Mouse (Mus musculus) hindbrain, postnatal 0 days (tissue): ENCODE data around the gene Olfr1000. TPM values are rescaled to one million over a fixed set of nuclear protein-coding genes. Genes with fewer than 3 reads are reported as not detected.
"Not testable (repeated sequence)": the region's sequence is repeated elsewhere in the genome, so short reads cannot be mapped to it uniquely, and the experiment has no call there.

Experiments
- ATAC-seq: fragments of 200-750 bp; cut with Nextera tagmentation; 2 replicates; pipeline ENCODE4 v1.8.0; 2017; ENCODE audit warnings: mild to moderate bottlenecking, moderate TSS enrichment, moderate library complexity
- DNase-seq: peaks from one replicate; pipeline ENCODE4 v3.0.0-alpha.2; 2015; ENCODE audit warnings: low spot score
- H3K27ac ChIP-seq: fragments of 300-500 bp; sonication (generic); 2 replicates; pipeline ENCODE4 v1.5.1; 2014; ENCODE audit warnings: mild to moderate bottlenecking
- H3K27me3 ChIP-seq: fragments of 300-500 bp; sonication (generic); 2 replicates; pipeline ENCODE4 v1.6.1; 2014; ENCODE audit warnings: low read length, mixed read lengths; ENCODE audit not compliant: insufficient read depth
- H3K36me3 ChIP-seq: fragments of 300-500 bp; sonication (generic); 2 replicates; pipeline ENCODE4 v1.6.1; 2014; ENCODE audit warnings: low read length, mixed read lengths; ENCODE audit not compliant: insufficient read depth
- H3K4me1 ChIP-seq: fragments of 300-500 bp; sonication (generic); 2 replicates; pipeline ENCODE4 v1.6.1; 2014; ENCODE audit warnings: antibody characterized with exemption, low read length, mixed read lengths; ENCODE audit not compliant: insufficient read depth
- H3K4me2 ChIP-seq: fragments of 300-500 bp; sonication (generic); 2 replicates; pipeline ENCODE4 v1.6.1; 2014; ENCODE audit warnings: low read depth, mild to moderate bottlenecking, low read length, moderate library complexity, mixed read lengths
- H3K4me3 ChIP-seq: fragments of 300-500 bp; sonication (generic); 2 replicates; pipeline ENCODE4 v1.5.1; 2014; ENCODE audit warnings: low read length
- H3K9ac ChIP-seq: fragments of 300-500 bp; sonication (generic); replicated peaks from 2 replicates; pipeline ENCODE4 v1.6.1; 2014; ENCODE audit warnings: mild to moderate bottlenecking, low read length, moderate library complexity, mixed read lengths
- H3K9me3 ChIP-seq: fragments of 300-500 bp; sonication (generic); 2 replicates; pipeline ENCODE4 v1.6.1; 2016; ENCODE audit warnings: low read length, mixed read lengths
- CTCF ChIP-seq: IDR thresholded peaks from 2 replicates; pipeline ENCODE4 v1.5.1; 2016; ENCODE audit warnings: antibody characterized with exemption, control low read depth, low read depth
- WGBS: fragments of 180-500 bp; shearing (Covaris S2); extraction: QIAGEN DNeasy Blood & Tissue Kit; methylation state at CpG from one replicate; pipeline ENCODE4 v1.1.7; 2014; 5-methylcytosine and 5-hydroxymethylcytosine counted together
- polyA plus RNA-seq: library from polyadenylated mRNA; unstranded; fragments of >200 nt; fragmentation: Nextera tagmentation; extraction: Ambion mirVana; gene quantifications from 2 replicates; pipeline ENCODE4 v1.2.1, GENCODE M21; 2015
- total RNA-seq: library from RNA; depleted of rRNA; stranded (reverse); fragments of >200 nt; gene quantifications from 2 replicates; pipeline ENCODE4 v1.2.3, GENCODE M21; 2014; rRNA removed

The Olfr1000 gene
- not detected in 2 replicates for total RNA-seq
- polyA plus RNA-seq: not detected in 2 replicates

GRCm38 (mm10) chr2:85611803-85612202, at the start of gene Olfr1000:
Gene Olfr1000 (minus strand): TSS chr2:85611903.
- 50% methylated on average over 1 of the region's 1 CpGs for WGBS

GRCm38 (mm10) chr2:85650604-85651003, 38.9 kb upstream of the Olfr1000 start, which contains the start of gene Olfr1002:
Gene Olfr1002 (minus strand): TSS chr2:85650704.
- no peak for DNase-seq
- no peak within 1 kb of the TSS for H3K27ac ChIP-seq
- no peaks in the 10 kb centered on the region for H3K4me1 ChIP-seq
- no peaks in the 10 kb centered on the region for H3K9me3 ChIP-seq
- H3K4me2 ChIP-seq: no peak within 1 kb of the TSS
- WGBS: 98% methylated on average over 1 of the region's 1 CpGs
- TF ChIP-seq CTCF: no peak
- no peaks in the 10 kb centered on the region for H3K27me3 ChIP-seq
- H3K4me3 ChIP-seq: no peak within 1 kb of the TSS
- H3K36me3 ChIP-seq: no peaks in the 10 kb centered on the region
- no peak within 1 kb of the TSS for H3K9ac ChIP-seq
- no peak for ATAC-seq

More at GRCm38 (mm10) chr2:85611803-85612202, at the start of gene Olfr1000:
- DNase-seq: no peak
- no peaks in the 10 kb centered on the region for H3K9me3 ChIP-seq
- no peak within 1 kb of the TSS for H3K4me2 ChIP-seq
- no peak for ATAC-seq
- H3K27me3 ChIP-seq: no peaks in the 10 kb centered on the region
- H3K9ac ChIP-seq: no peak within 1 kb of the TSS
- H3K4me1 ChIP-seq: no peaks in the 10 kb centered on the region
- H3K4me3 ChIP-seq: no peak within 1 kb of the TSS
- H3K27ac ChIP-seq: no peak within 1 kb of the TSS
- no peak for TF ChIP-seq CTCF
- no peaks in the 10 kb centered on the region for H3K36me3 ChIP-seq

- not testable (repeated sequence) for H3K4me1 ChIP-seq, H3K9ac ChIP-seq, ATAC-seq, DNase-seq, H3K36me3 ChIP-seq, H3K4me3 ChIP-seq, H3K27me3 ChIP-seq, H3K27ac ChIP-seq, H3K9me3 ChIP-seq, H3K4me2 ChIP-seq
- WGBS: 83% methylated on average over 2 of the region's 2 CpGs
Measured at GRCm38 (mm10) chr2:85588648-85589047, 23.1 kb downstream of the Olfr1000 start, which contains the start of gene Olfr998. Gene Olfr998 (plus strand): TSS chr2:85588948.

GRCm38 (mm10) chr2:85578915-85579314, 32.8 kb downstream of the Olfr1000 start, which contains the start of gene Olfr996:
Gene Olfr996 (plus strand): TSS chr2:85579215.
- DNase-seq (no peak), ATAC-seq (no peak)
- no peaks in the 10 kb centered on the region for H3K9me3 ChIP-seq
- TF ChIP-seq CTCF: no peak
- no peaks in the 10 kb centered on the region for H3K36me3 ChIP-seq
- no peaks in the 10 kb centered on the region for H3K27me3 ChIP-seq
- no peak within 1 kb of the TSS for H3K9ac ChIP-seq
- no peak within 1 kb of the TSS for H3K27ac ChIP-seq
- H3K4me2 ChIP-seq: no peak within 1 kb of the TSS
- H3K4me3 ChIP-seq: no peak within 1 kb of the TSS
- H3K4me1 ChIP-seq: no peaks in the 10 kb centered on the region

- H3K27ac ChIP-seq: no peak overlapping the region
- peak; percentile 72; the same call in 1 of the 2 replicates for ATAC-seq
- 18% methylated on average over 4 of the region's 4 CpGs for WGBS
Measured at GRCm38 (mm10) chr2:85561187-85561586, 50.5 kb downstream of the Olfr1000 start.

GRCm38 (mm10) chr2:85560226-85560625, 51.5 kb downstream of the Olfr1000 start:
- no peak overlapping the region for H3K4me2 ChIP-seq
- 74% methylated on average over 4 of the region's 4 CpGs for WGBS

More at GRCm38 (mm10) chr2:85561187-85561586, 50.5 kb downstream of the Olfr1000 start:
- peak; percentile 77 for DNase-seq
- Histone ChIP-seq H3K9me3 (no peaks in the 10 kb centered on the region), H3K36me3 (no peaks in the 10 kb centered on the region), H3K27me3 (no peaks in the 10 kb centered on the region), H3K9ac (no peak overlapping the region), H3K4me1 (no peaks in the 10 kb centered on the region), H3K4me2 (no peak overlapping the region), H3K4me3 (no peak overlapping the region)
- TF ChIP-seq CTCF: peak; percentile 90

More at GRCm38 (mm10) chr2:85560226-85560625, 51.5 kb downstream of the Olfr1000 start:
- no peaks in the 10 kb centered on the region for H3K27me3 ChIP-seq
- H3K4me1 ChIP-seq: no peaks in the 10 kb centered on the region
- no peaks in the 10 kb centered on the region for H3K9me3 ChIP-seq
- ATAC-seq (no peak), DNase-seq (no peak)
- no peaks in the 10 kb centered on the region for H3K36me3 ChIP-seq
- no peak overlapping the region for H3K27ac ChIP-seq
- H3K9ac ChIP-seq: no peak overlapping the region
- no peak overlapping the region for H3K4me3 ChIP-seq
- no peak for TF ChIP-seq CTCF

Other genes with a start within 250 kb of the Olfr1000 start
- not detected in 2 replicates for gene Olfr988, start 248.7 kb downstream of the Olfr1000 start, total RNA-seq
- not detected in 2 replicates for gene Olfr988, start 248.7 kb downstream of the Olfr1000 start, polyA plus RNA-seq
- gene Olfr992, start 202.4 kb downstream of the Olfr1000 start, total RNA-seq: not detected in 2 replicates
- gene Olfr992, start 202.4 kb downstream of the Olfr1000 start, polyA plus RNA-seq: not detected in 2 replicates
- not detected in 2 replicates for gene Olfr993, start 197.0 kb downstream of the Olfr1000 start, total RNA-seq
- not detected in 2 replicates for gene Olfr993, start 197.0 kb downstream of the Olfr1000 start, polyA plus RNA-seq
- not detected in 2 replicates for gene Olfr994, start 175.5 kb downstream of the Olfr1000 start, total RNA-seq
- not detected in 2 replicates for gene Olfr994, start 175.5 kb downstream of the Olfr1000 start, polyA plus RNA-seq
- not detected in 2 replicates for gene Olfr995, start 168.3 kb downstream of the Olfr1000 start, total RNA-seq
- not detected in 2 replicates for gene Olfr995, start 168.3 kb downstream of the Olfr1000 start, polyA plus RNA-seq
- gene 4833423E24Rik, start 92.9 kb downstream of the Olfr1000 start, total RNA-seq: 0.29 TPM in 1 of 2 replicates, not detected in the other
- gene 4833423E24Rik, start 92.9 kb downstream of the Olfr1000 start, polyA plus RNA-seq: 0.23 and 0.79 TPM in 2 replicates
- not detected in 2 replicates for gene Olfr996, start 32.7 kb downstream of the Olfr1000 start, total RNA-seq
- gene Olfr996, start 32.7 kb downstream of the Olfr1000 start, polyA plus RNA-seq: not detected in 2 replicates
- not detected in 2 replicates for gene Olfr998, start 23.0 kb downstream of the Olfr1000 start, total RNA-seq
- not detected in 2 replicates for gene Olfr998, start 23.0 kb downstream of the Olfr1000 start, polyA plus RNA-seq
- gene Olfr1002, start 38.8 kb upstream of the Olfr1000 start, total RNA-seq: not detected in 2 replicates
- gene Olfr1002, start 38.8 kb upstream of the Olfr1000 start, polyA plus RNA-seq: not detected in 2 replicates
- gene Olfr154, start 52.6 kb upstream of the Olfr1000 start, total RNA-seq: not detected in 2 replicates
- not detected in 2 replicates for gene Olfr154, start 52.6 kb upstream of the Olfr1000 start, polyA plus RNA-seq
- not detected in 2 replicates for gene Olfr1006, start 66.9 kb upstream of the Olfr1000 start, total RNA-seq
- gene Olfr1006, start 66.9 kb upstream of the Olfr1000 start, polyA plus RNA-seq: not detected in 2 replicates
- gene Olfr1008, start 77.5 kb upstream of the Olfr1000 start, total RNA-seq: not detected in 2 replicates
- gene Olfr1008, start 77.5 kb upstream of the Olfr1000 start, polyA plus RNA-seq: not detected in 2 replicates
- gene Olfr1009, start 103.5 kb upstream of the Olfr1000 start, total RNA-seq: not detected in 2 replicates
- not detected in 2 replicates for gene Olfr1009, start 103.5 kb upstream of the Olfr1000 start, polyA plus RNA-seq
- gene Olfr1012, start 150.9 kb upstream of the Olfr1000 start, total RNA-seq: not detected in 2 replicates
- gene Olfr1012, start 150.9 kb upstream of the Olfr1000 start, polyA plus RNA-seq: not detected in 2 replicates
- gene Olfr1013, start 155.2 kb upstream of the Olfr1000 start, total RNA-seq: not detected in 2 replicates
- gene Olfr1013, start 155.2 kb upstream of the Olfr1000 start, polyA plus RNA-seq: not detected in 2 replicates
- gene Olfr1014, start 160.8 kb upstream of the Olfr1000 start, total RNA-seq: not detected in 2 replicates
- gene Olfr1014, start 160.8 kb upstream of the Olfr1000 start, polyA plus RNA-seq: not detected in 2 replicates
- not detected in 2 replicates for gene Olfr1015, start 170.1 kb upstream of the Olfr1000 start, total RNA-seq
- not detected in 2 replicates for gene Olfr1015, start 170.1 kb upstream of the Olfr1000 start, polyA plus RNA-seq
- gene Olfr1016, start 190.6 kb upstream of the Olfr1000 start, total RNA-seq: not detected in 2 replicates
- not detected in 2 replicates for gene Olfr1016, start 190.6 kb upstream of the Olfr1000 start, polyA plus RNA-seq
- gene Olfr1018, start 206.6 kb upstream of the Olfr1000 start, total RNA-seq: not detected in 2 replicates
- gene Olfr1018, start 206.6 kb upstream of the Olfr1000 start, polyA plus RNA-seq: not detected in 2 replicates
- not detected in 2 replicates for gene Olfr1019, start 233.6 kb upstream of the Olfr1000 start, total RNA-seq
- gene Olfr1019, start 233.6 kb upstream of the Olfr1000 start, polyA plus RNA-seq: not detected in 2 replicates
- gene Olfr1020, start 235.1 kb upstream of the Olfr1000 start, total RNA-seq: not detected in 2 replicates
- not detected in 2 replicates for gene Olfr1020, start 235.1 kb upstream of the Olfr1000 start, polyA plus RNA-seq